Comparison of ENCODE assay signal across 24 mouse cellular contexts in the genomic region with DNA sequence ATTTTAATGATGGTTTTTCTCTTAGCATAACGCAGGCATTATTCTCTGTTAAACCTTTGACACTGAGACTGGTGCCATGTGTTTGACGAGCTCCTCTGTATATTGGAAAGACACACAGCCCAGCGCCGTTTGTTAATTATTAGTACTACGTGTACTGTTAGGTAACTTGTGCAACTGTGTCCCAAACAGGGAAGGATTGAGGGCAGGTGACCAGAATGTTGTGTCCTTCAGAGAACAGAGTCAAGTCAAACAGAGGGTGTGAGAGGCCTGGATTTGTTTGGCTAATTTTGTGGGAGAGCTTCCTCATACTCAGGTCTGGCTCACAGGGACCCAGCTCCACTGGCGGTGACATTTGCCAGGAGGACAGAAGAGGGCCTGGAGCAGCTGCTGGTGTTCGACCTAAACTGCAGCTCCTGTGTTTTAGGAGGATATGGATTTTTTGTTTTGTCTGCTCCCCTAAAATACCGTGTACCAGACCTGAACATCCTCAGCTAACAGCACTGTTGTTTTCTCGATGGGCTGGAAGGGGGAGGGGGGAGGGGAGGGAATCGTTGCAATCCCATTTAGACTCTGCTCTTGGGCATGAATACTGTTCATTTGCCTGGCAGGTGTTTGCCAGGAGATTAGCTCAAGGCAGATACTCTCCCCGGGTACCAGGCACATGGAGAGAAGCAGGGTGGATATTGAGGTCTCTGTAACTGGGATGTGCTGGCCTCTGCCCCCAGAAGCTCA. TPM values are rescaled to one million over a fixed set of nuclear protein-coding genes. Genes with fewer than 3 reads are reported as not detected.
DNase-seq lines count a peak whose midpoint lies in the region; ATAC-seq and TF ChIP-seq lines count a peak whose summit lies in the region.
"Had no signal": no experiment of that assay in that cellular context is flagged by ENCODE, and none has a peak within 500 bp of the region (broad histone marks: within the 10 kb centered on the region; RNA-seq: fewer than 3 reads in every experiment).

No protein-coding gene starts in this region.

- no peak overlapping the region for H3K4me2 ChIP-seq in liver, postnatal 0 days (ENCODE audit: low read depth, low read length)
- H3K4me2 ChIP-seq: forebrain, embryonic 12.5 days had no signal

- no peak overlapping the region for H3K9ac ChIP-seq in liver, postnatal 0 days (replicated peaks)
- H3K9ac ChIP-seq: forebrain, embryonic 12.5 days had no signal

- 0 out of 2 replicates have a peak overlapping the region, but pooled peaks have one; percentile 22 for H3K27ac ChIP-seq in heart, embryonic 10.5 days
- peak overlapping the region; percentile 92 for H3K27ac ChIP-seq in liver, postnatal 0 days (ENCODE audit: low read depth)
- H3K27ac ChIP-seq: embryonic facial prominence, embryonic 10.5 days; forebrain, embryonic 12.5 days; hindbrain, embryonic 10.5 days; hindbrain, postnatal 0 days had no signal

- WGBS in heart, embryonic 10.5 days, result 81% methylated on average over 11 of the region's 11 CpGs
- 50% methylated on average over 11 of the region's 11 CpGs for WGBS in liver, postnatal 0 days (ENCODE audit: insufficient replicate concordance)

- TF ChIP-seq EP300 in liver, postnatal 0 days (IDR thresholded peaks at IDR 0.05; ENCODE audit: low read depth), result peak; percentile 73; the same call in 1 of the 2 replicates

- H3K9me3 ChIP-seq in heart, embryonic 10.5 days, result no peaks in the 10 kb centered on the region
- no peaks in the 10 kb centered on the region for H3K9me3 ChIP-seq in liver, postnatal 0 days (ENCODE audit: low read length)
- H3K9me3 ChIP-seq: embryonic facial prominence, embryonic 10.5 days; forebrain, embryonic 12.5 days; hindbrain, embryonic 10.5 days had no signal

- no peak for TF ChIP-seq CTCF in liver, postnatal 0 days (IDR thresholded peaks at IDR 0.05; ENCODE audit: low read depth)

- DNase-seq in heart, embryonic 10.5 days (ENCODE audit: low spot score), result no peak
- no peak for DNase-seq in heart, postnatal 10 days
- peak; percentile 45 for DNase-seq in kidney, adult 9 months
- DNase-seq in kidney, postnatal 10 days, result no peak
- peak; percentile 51 for DNase-seq in lung, postnatal 36 days
- no peak for DNase-seq in lung, postnatal 14 days
- peak; percentile 55 for DNase-seq in liver, postnatal 0 days
- no peak for DNase-seq in layer of hippocampus, postnatal 36 days
- DNase-seq: adrenal gland, adult 8-10 months; cerebellum, adult 9-10 months; gastrocnemius, postnatal 10 days; heart, adult 11 months; kidney, adult 18-20 months; kidney, postnatal 4 days; layer of hippocampus, adult 9-11 months; thymus, postnatal 25 days had no signal

- peaks cover 64% of the 10 kb centered on the region for H3K36me3 ChIP-seq in heart, embryonic 10.5 days
- peaks cover 21% of the 10 kb centered on the region for H3K36me3 ChIP-seq in liver, postnatal 0 days (replicated peaks; ENCODE audit: insufficient read depth, low read length)

- H3K27me3 ChIP-seq in heart, embryonic 10.5 days (ENCODE audit: insufficient read depth, poor library complexity, severe bottlenecking), result no peaks in the 10 kb centered on the region
- no peaks in the 10 kb centered on the region for H3K27me3 ChIP-seq in liver, postnatal 0 days (ENCODE audit: insufficient read depth, low read length)
- H3K27me3 ChIP-seq: forebrain, embryonic 12.5 days; Patski had no signal

- H3K4me3 ChIP-seq in heart, embryonic 10.5 days, result no peak overlapping the region
- no peak overlapping the region for H3K4me3 ChIP-seq in liver, postnatal 0 days (ENCODE audit: low read depth, low read length)
- H3K4me3 ChIP-seq: embryonic facial prominence, embryonic 10.5 days; forebrain, embryonic 12.5 days; hindbrain, embryonic 10.5 days had no signal

- H3K4me1 ChIP-seq in heart, embryonic 10.5 days, result peaks cover 23% of the 10 kb centered on the region
- H3K4me1 ChIP-seq in liver, postnatal 0 days (ENCODE audit: insufficient read depth), result peaks cover 14% of the 10 kb centered on the region

- intact Hi-C loops in heart, postnatal 10 days (cut with DNase I), result no loop called here

- peak; percentile 96 for ATAC-seq in liver, postnatal 0 days
- ATAC-seq: CD4-positive, CD25-positive, alpha-beta regulatory T cell, adult 4 months; hindbrain, postnatal 0 days; Patski had no signal

RNA-seq across cellular contexts. Expression of gene Rbm44, which starts 43.0 kb away (rescaled TPM):
- 1.3 and 2.9 TPM in 2 replicates for polyA plus RNA-seq in heart, embryonic 10.5 days (2016; fragmentation: Nextera tagmentation; extraction: Ambion mirVana)
- under 1 TPM; 0.45 to 0.50 TPM for total RNA-seq in heart, postnatal 10 days (2021)
- polyA plus RNA-seq in liver, postnatal 0 days (2015; fragmentation: Nextera tagmentation; extraction: Ambion mirVana), result 0.32 and 0.87 TPM in 2 replicates
- total RNA-seq in layer of hippocampus, postnatal 36 days (2021), result not detected
- total RNA-seq: adrenal gland, adult 8-10 months; hindbrain, postnatal 0 days; left cerebral cortex, adult 8-10 months had no signal
- polyA plus RNA-seq: small intestine, adult 2 months had no signal

Comparison
In these comparisons a context has a peak if more than half of its experiments do, and no peak if none do; other contexts are left out.
1. DNase-seq: peak in kidney, adult 9 months (single experiment), lung, postnatal 36 days (single experiment) and liver, postnatal 0 days (single experiment); none in heart, embryonic 10.5 days (single experiment), heart, postnatal 10 days (0 of 2), kidney, postnatal 10 days (single experiment), lung, postnatal 14 days (single experiment) and layer of hippocampus, postnatal 36 days (0 of 2).